Mouse (Mus musculus) megakaryocyte progenitor cell, adult 5-6 weeks (primary cell): ENCODE data around the gene Otud1. TPM values are rescaled to one million over a fixed set of nuclear protein-coding genes. Genes with fewer than 3 reads are reported as not detected.

Experiments used
- ATAC-seq: replicated peaks from 2 replicates; pipeline ENCODE4 v1.8.0; 2016; ENCODE audit warnings: mild to moderate bottlenecking, moderate TSS enrichment, inconsistent platforms; ENCODE audit not compliant: poor library complexity
- total RNA-seq, 2 experiments: library from RNA; stranded (forward) in 1 of 2; stranded (reverse) in 1 of 2; fragments of 157-497, 149-512 nt in 1 of 2; fragments of 200-1000 nt in 1 of 2; gene quantifications; 2 replicates each; pipeline versions ENCODE4 v1.2.3 to v1.2.4; 2015 to 2017

The Otud1 gene
- total RNA-seq, 2 experiments from 2014 or later: 3.3 to 5.8 TPM

GRCm38 (mm10) chr2:19670851-19671688 lies 13.5 kb downstream of the Otud1 start:
- ATAC-seq: peak; percentile 72

GRCm38 (mm10) chr2:19682997-19683396 lies 25.4 kb downstream of the Otud1 start:
- ATAC-seq: peak; percentile 92

- no peak for ATAC-seq
These were observed 28.1 kb downstream of the Otud1 start for GRCm38 (mm10) chr2:19685489-19686147.

DNA sequence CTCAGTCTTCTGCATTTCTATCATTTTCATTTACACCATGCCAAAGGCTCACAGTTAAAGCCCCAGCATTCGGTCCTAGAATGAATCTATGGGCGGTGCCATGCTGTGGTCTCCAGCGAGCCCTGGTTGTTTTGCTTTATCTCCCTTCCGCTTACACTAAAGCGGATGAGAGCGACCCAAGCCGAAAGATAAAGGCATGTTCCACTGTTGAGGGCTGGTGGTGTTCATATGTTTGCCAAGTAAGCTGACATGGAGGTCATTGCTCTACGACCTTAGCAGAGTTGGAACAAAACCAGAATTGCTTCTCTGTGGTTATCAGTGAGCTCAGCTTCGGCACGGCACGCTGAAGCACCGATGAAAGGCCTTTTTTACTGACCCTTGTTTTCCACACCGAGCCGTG lies 32.5 kb downstream of the Otud1 start:
- ATAC-seq: peak; percentile 93

DNA sequence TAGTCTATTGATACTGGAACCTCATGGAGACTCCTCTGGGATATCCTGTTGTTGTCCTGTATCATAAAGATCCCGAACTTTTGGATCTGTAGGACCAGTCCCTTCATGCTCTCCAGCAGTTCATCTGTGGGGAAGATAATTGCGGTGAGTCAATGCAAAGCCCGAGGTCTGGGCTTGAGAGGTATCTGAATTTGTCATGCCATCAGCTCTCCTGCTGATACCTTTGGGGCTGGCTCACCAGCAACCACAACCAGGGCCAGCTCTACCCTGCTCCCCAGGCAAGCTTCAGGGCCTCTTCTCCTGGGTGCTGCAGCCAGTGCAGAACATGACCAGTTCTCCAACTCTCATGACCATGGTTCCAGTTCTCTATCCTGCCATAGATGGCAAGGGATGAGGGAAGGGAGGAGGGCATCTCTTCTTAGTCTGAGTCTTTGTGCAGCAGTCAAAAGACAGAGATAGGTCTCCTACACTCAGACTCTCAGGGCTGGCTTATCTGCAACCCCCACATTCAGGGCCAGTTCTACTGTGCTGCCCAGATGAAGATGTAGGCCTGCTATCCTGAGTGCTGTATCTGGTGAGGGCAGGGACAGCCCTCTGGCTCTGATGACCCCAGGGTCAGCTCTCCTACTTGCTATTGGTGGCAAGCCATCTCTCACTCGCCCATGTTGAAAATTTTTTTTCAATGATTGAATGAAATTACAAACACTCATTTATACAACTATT lies 42.2 kb downstream of the Otud1 start:
- ATAC-seq: peak; percentile 89

DNA sequence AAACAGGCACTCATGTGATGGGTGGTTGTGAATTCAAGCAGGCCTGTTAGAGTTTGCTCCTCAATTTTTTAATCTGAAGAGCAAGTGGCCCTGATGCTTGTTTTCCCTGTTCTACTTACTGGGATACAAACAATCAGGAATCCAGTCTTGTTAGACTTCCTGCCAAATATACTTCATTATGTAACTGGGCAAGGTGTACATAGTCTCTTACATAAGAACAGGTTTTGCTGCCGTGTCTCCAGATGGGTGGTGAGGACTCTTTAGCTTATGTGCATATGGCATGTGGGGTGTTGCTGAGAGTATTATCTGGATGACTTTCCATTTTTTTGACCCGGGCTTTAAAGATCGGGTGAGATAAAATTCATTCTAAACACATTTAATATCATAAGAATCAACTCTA lies 43.8 kb downstream of the Otud1 start:
- no peak for ATAC-seq

- no peak for ATAC-seq
These were observed 45.6 kb downstream of the Otud1 start for GRCm38 (mm10) chr2:19703020-19703613.

- ATAC-seq: no peak
These were observed 46.1 kb downstream of the Otud1 start for GRCm38 (mm10) chr2:19703670-19704069.

- ATAC-seq: no peak
These were observed 46.7 kb downstream of the Otud1 start for GRCm38 (mm10) chr2:19704272-19704671.

GRCm38 (mm10) chr2:19706886-19707285 lies 49.3 kb downstream of the Otud1 start:
- peak; percentile 95 for ATAC-seq

Other genes starting within 250 kb of the Otud1 start
- not detected in 2 replicates for gene Ptf1a, start 212.1 kb upstream of the Otud1 start, total RNA-seq (2015)
- gene Ptf1a, start 212.1 kb upstream of the Otud1 start, total RNA-seq (2017): not detected in 2 replicates
- gene 4921504E06Rik, start 103.8 kb upstream of the Otud1 start, total RNA-seq (2015): not detected in 2 replicates
- gene 4921504E06Rik, start 103.8 kb upstream of the Otud1 start, total RNA-seq (2017): not detected in 2 replicates